Mouse (Mus musculus): ENCODE results near the gene Cdc25b.

DNA sequence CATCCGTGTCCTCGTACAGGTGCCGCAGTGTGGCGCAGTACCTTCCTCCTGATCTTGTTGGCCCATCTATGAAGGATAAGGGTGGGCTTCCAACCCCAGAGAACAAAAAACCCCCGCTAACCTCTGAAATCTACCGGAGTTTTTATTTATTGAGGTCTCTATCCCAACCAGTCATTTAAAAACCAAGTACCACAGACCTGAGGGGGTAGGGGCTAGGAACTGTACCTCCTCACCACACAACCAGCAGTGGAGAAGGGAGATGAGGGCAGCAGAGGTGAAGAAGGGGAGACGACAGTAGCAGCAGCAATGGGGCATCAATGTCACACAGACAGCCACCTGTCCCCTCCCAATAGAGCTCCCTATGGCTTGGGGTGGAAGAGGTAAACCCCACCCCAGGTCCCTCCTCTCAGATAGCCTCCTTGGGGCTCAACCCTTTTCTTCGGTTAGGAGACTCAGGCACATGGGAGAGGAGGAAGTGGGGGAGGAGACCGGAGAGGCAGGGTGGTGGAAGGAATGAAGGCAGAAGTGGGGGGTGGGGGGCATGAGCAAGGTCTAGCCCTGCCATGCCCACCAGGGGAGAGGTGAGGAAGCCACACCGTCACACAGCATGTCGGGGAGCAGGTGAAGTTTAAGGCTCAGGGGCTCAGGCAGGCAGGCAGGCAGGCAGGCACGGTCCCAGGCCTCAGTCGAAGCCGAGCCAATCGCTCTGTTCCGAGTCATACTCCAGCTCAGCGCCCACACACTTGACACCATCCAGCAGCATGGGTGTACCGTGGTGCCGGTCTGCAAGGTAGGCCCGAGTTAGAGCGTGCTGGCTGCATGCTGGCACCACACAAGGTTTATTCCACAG, 40.3 kb upstream of the Cdc25b start:
- TF ChIP-seq POLR2A (IDR thresholded peaks at IDR 0.05; ENCODE audit: low read depth, low read length) (no peak), CTCF (IDR thresholded peaks at IDR 0.05; ENCODE audit: extremely low read depth, insufficient read length, insufficient replicate concordance, low read depth, low read length) (no peak)

All from small intestine, adult 2 months (tissue).